Mouse (Mus musculus) G1E (cell line): ENCODE measurements around the gene Serpinb7.

Experiments used
- CTCF ChIP-seq: IDR thresholded peaks from 2 replicates; pipeline ENCODE4 v1.5.1; 2012; ENCODE audit warnings: low read depth, low read length, inconsistent platforms, mixed read lengths
- GATA1 ChIP-seq: IDR thresholded peaks from 2 replicates; pipeline ENCODE4 v1.6.1; 2012; ENCODE audit warnings: borderline replicate concordance, low read length, inconsistent platforms, mixed read lengths
- GATA2 ChIP-seq: IDR thresholded peaks from 2 replicates; pipeline ENCODE4 v1.6.1; 2012; ENCODE audit warnings: low read depth, low read length, inconsistent platforms, borderline replicate concordance
- POLR2AphosphoS5 ChIP-seq: IDR thresholded peaks from 2 replicates; pipeline ENCODE4 v1.6.1; 2012; ENCODE audit warnings: low read depth, low read length, inconsistent platforms; ENCODE audit not compliant: insufficient replicate concordance
- TAL1 ChIP-seq: conservative IDR thresholded peaks from 2 replicates; pipeline ENCODE4 v1.6.1; 2012; ENCODE audit warnings: low read depth, low read length, inconsistent platforms, mixed read lengths

DNA sequence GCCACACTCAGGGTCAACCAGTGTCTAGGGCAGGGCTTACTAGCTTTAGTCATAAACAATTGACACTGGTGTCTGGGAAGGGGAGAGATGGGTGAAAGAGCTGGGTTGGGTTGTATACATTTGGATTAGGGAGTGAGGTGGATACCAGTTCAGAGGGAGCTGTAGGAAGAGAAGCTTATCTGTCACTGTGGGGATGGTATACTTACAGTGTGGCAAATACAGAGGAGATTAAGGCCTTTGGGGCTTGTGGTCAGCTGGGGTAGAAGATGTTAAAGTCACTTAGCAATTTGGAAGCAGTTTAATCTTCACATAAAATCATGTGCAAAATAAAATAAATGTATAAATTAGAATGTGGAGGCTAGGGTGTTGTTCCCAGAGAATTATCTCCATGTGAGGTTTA, 21.1 kb upstream of the Serpinb7 start:
- TF ChIP-seq CTCF (no peak), GATA1 (no peak), TAL1 (no peak), GATA2 (no peak), POLR2AphosphoS5 (no peak)
